Mouse (Mus musculus) ES-E14 (cell line): ENCODE data around the gene Tcn2. TPM values are rescaled to one million over a fixed set of nuclear protein-coding genes. Genes with fewer than 3 reads are reported as not detected.
A peak's percentile ranks its signal among the peaks of the same experiment; 100 is the strongest.

ENCODE experiments used
- DNase-seq: peaks from one replicate; pipeline ENCODE4 v3.0.0-alpha.2; 2013; ENCODE audit warnings: low read depth, low spot score
- H3K27ac ChIP-seq: 2 replicates; pipeline ENCODE4 v1.5.1; 2012; ENCODE audit warnings: low read depth, mild to moderate bottlenecking, low read length, moderate library complexity, mixed read lengths; ENCODE audit not compliant: poor library complexity, insufficient read depth, severe bottlenecking
- H3K36me3 ChIP-seq: 2 replicates; pipeline ENCODE4 v1.6.1; 2012; ENCODE audit warnings: mild to moderate bottlenecking, low read length, moderate library complexity, mixed read lengths; ENCODE audit not compliant: control insufficient read depth, poor library complexity, insufficient read depth, severe bottlenecking
- H3K4me1 ChIP-seq, 2 experiments: fragments of 150-350 bp in 1 of 2; sonication (generic) in 1 of 2; 2 replicates each; pipeline ENCODE4 v1.6.1; 2012; ENCODE audit warnings: low read length in 2 of 2, mild to moderate bottlenecking in 1 of 2, mixed read lengths in 1 of 2; ENCODE audit not compliant: control insufficient read depth in 2 of 2, insufficient read depth in 2 of 2, poor library complexity in 1 of 2
- H3K4me3 ChIP-seq, 2 experiments: fragments of 150-350 bp in 1 of 2; sonication (generic) in 1 of 2; 2 replicates each; pipeline ENCODE4 v1.5.1; 2012; ENCODE audit warnings: low read length in 2 of 2, low read depth in 1 of 2, mild to moderate bottlenecking in 1 of 2, mixed read lengths in 1 of 2; ENCODE audit not compliant: insufficient read depth in 1 of 2, poor library complexity in 1 of 2, severe bottlenecking in 1 of 2
- H3K9ac ChIP-seq: 2 replicates; pipeline ENCODE4 v1.6.1; 2012; ENCODE audit warnings: low read depth, mild to moderate bottlenecking, low read length, mixed read lengths; ENCODE audit not compliant: poor library complexity, insufficient read depth, severe bottlenecking
- H3K9me3 ChIP-seq: fragments of 150-350 bp; sonication (generic); 2 replicates; pipeline ENCODE4 v1.6.1; 2012; ENCODE audit warnings: low read depth, mild to moderate bottlenecking, low read length; ENCODE audit not compliant: control insufficient read depth, insufficient read depth
- CHD2 ChIP-seq: IDR thresholded peaks from 2 replicates; pipeline ENCODE4 v1.6.1; 2014; ENCODE audit warnings: mild to moderate bottlenecking, low read depth, low read length, inconsistent platforms
- HCFC1 ChIP-seq: IDR thresholded peaks from 2 replicates; pipeline ENCODE4 v1.6.1; 2012; ENCODE audit warnings: low read length, inconsistent platforms, borderline replicate concordance; ENCODE audit not compliant: insufficient read depth
- MAFK ChIP-seq: IDR thresholded peaks from 2 replicates; pipeline ENCODE4 v1.6.1; 2014; ENCODE audit warnings: mild to moderate bottlenecking, low read depth, low read length, inconsistent platforms; ENCODE audit not compliant: insufficient read depth
- ZC3H11A ChIP-seq: IDR thresholded peaks from 2 replicates; pipeline ENCODE4 v1.6.1; 2012; ENCODE audit warnings: low read depth, mild to moderate bottlenecking, inconsistent platforms, low read length, borderline replicate concordance
- ZNF384 ChIP-seq: IDR thresholded peaks from 2 replicates; pipeline ENCODE4 v1.6.1; 2012; ENCODE audit warnings: low read depth, low read length, inconsistent platforms
- in situ Hi-C, 2 experiments: fragments of 600-800 bp; cut with MboI; formaldehyde crosslinking; loops; one replicate each; pipeline ENCODE4 v1.15.1; 2025; ENCODE audit warnings: low sequenced_read_pairs in 2 of 2, inconsistent platforms in 1 of 2; ENCODE audit not compliant: unreplicated experiment in 2 of 2
- total RNA-seq: library from RNA; depleted of rRNA; stranded (reverse); fragments of 300-350 nt; gene quantifications from 2 replicates; pipeline ENCODE4 v1.2.3, GENCODE M21; 2012

Gene Tcn2
- total RNA-seq, 1 experiment, result 32.4 TPM

DNA sequence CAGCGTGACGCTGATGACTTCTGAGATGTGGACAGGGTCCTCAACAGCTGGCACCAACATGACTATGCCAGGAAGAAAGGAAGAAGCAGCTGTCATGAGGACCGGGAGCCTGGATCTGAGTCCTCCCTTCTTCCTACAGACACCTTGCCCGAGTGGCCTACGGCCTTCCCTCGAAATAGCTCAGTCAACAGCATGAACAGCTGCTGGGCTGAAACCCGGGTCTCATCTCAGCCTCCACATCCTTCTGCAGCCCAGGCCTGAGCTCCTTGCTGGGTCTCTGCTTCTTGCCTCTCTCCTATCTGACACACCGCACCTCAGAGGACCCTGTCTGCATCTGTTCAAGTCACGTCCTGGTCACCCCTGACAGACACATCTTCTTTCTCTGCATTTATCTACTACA lies 9.8 kb downstream of the Tcn2 start:
- H3K36me3 ChIP-seq, result peaks cover 11% of the 10 kb centered on the region; the same call in 1 of the 2 replicates
- no peak for DNase-seq
- H3K4me3 ChIP-seq, result no peak overlapping the region
- in situ Hi-C loops, result no loop called here
- TF ChIP-seq ZC3H11A, result no peak
- TF ChIP-seq MAFK, result no peak
- no peak for TF ChIP-seq CHD2
- no peak for TF ChIP-seq ZNF384
- no peak for TF ChIP-seq HCFC1
- H3K4me1 ChIP-seq, result no peaks in the 10 kb centered on the region
- no peak overlapping the region for H3K27ac ChIP-seq
- no peak overlapping the region for H3K9ac ChIP-seq
- no peaks in the 10 kb centered on the region for H3K9me3 ChIP-seq

DNA sequence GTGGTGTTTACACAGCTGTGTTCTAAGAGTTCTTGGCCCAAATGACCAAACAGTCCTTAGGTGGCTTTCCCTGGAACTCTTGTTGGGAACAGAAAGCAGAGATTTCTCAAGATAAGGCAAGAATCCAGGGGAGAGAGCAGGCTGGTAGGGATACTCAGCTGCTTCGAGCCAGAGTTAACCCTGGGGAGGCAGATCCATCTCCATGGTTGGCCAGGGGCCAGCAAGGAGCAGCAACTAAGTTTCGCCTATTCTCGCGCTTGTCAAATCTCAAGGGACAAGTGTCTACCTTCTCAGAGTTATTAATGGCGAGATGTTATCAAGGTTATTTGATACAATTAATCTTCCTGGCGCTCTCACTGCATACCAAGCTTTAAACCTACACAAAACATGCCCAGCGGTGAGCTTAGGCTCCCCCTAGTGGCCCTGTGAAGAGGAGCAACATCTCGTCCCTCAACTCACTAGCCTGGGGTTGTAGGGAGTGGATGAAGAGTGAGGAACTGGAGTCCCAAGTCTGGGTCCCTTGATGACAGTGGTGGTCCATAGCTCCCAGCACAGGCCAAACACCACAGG lies 10.6 kb downstream of the Tcn2 start:
- TF ChIP-seq HCFC1 (no peak), MAFK (no peak), ZNF384 (no peak), CHD2 (no peak)

DNA sequence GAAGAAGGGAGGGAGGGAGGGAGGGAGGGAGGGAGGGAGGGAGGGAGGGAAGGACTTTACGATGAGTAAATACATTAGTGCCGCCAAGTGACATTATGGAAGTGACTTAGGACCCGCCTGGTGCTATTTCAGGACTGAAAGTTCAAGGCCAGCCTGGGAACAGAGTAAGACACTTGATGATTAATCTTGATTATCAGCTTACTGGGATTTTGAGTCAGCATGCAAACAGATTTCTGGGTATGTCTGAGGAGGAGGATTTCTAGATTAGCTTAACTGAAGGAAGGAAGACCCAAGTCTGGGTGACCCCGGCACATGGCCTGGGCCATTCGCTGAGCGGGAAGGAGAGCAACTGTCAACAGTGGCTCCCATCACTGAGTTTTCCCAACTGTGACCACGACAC lies 11.5 kb downstream of the Tcn2 start:
- Histone ChIP-seq H3K4me1 (no peaks in the 10 kb centered on the region), H3K36me3 (peaks cover 11% of the 10 kb centered on the region; the same call in 1 of the 2 replicates), H3K9ac (no peak overlapping the region), H3K9me3 (no peaks in the 10 kb centered on the region), H3K27ac (no peak overlapping the region), H3K4me3 (no peak overlapping the region)
- in situ Hi-C loops, result no loop called here
- TF ChIP-seq CHD2, result no peak
- TF ChIP-seq ZNF384, result no peak
- TF ChIP-seq ZC3H11A, result no peak
- DNase-seq, result no peak

More for the DNA sequence above, 10.6 kb downstream of the Tcn2 start:
- Histone ChIP-seq H3K36me3 (peaks cover 11% of the 10 kb centered on the region; the same call in 1 of the 2 replicates), H3K4me3 (no peak overlapping the region), H3K9ac (no peak overlapping the region), H3K9me3 (no peaks in the 10 kb centered on the region), H3K27ac (no peak overlapping the region), H3K4me1 (no peaks in the 10 kb centered on the region)
- in situ Hi-C loops, result no loop called here
- peak; percentile 69 for DNase-seq

DNA sequence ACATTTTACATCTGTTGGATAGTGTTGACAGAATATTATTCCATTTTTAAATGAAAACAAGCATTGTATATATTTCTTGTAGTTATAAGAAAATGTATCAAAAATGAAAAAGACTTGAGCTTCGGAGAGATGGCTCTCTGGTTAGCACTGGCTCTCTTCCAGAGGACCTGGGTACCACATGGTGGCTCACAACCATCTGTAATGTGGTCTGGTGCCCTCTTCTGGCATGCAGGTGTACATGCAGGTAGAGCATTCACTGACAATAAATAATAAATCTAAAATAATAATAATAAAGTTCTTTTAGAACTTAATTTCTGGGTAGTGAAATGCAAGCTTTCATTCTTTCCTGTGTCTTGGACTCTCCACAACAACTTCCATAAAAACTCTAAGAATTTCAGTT lies 13.2 kb downstream of the Tcn2 start:
- no peak overlapping the region for H3K27ac ChIP-seq
- H3K4me3 ChIP-seq, result no peak overlapping the region
- no peak for TF ChIP-seq MAFK
- no peak for TF ChIP-seq ZC3H11A
- no peak for TF ChIP-seq ZNF384
- no peak for TF ChIP-seq CHD2
- no peak for TF ChIP-seq HCFC1
- no peak overlapping the region for H3K9ac ChIP-seq
- H3K9me3 ChIP-seq, result no peaks in the 10 kb centered on the region
- peaks cover 7% of the 10 kb centered on the region; the same call in 1 of the 2 replicates for H3K36me3 ChIP-seq
- in situ Hi-C loops, result no loop called here
- DNase-seq, result no peak
- no peaks in the 10 kb centered on the region for H3K4me1 ChIP-seq
